Mouse (Mus musculus) embryo, embryonic 10.5 days (tissue): ENCODE measurements at regions not wholly inside any gene's neighbourhood (a gene's known extent, or its start where the extent isn't known, plus 50 kb on each side); places are given as distances from the start of the nearest gene placed in this dataset.
A peak's percentile ranks its signal among the peaks of the same experiment; 100 is the strongest.

Source experiments
- DNase-seq: peaks from one replicate; pipeline ENCODE4 v3.0.0-alpha.2; 2015; ENCODE audit warnings: low spot score

DNA sequence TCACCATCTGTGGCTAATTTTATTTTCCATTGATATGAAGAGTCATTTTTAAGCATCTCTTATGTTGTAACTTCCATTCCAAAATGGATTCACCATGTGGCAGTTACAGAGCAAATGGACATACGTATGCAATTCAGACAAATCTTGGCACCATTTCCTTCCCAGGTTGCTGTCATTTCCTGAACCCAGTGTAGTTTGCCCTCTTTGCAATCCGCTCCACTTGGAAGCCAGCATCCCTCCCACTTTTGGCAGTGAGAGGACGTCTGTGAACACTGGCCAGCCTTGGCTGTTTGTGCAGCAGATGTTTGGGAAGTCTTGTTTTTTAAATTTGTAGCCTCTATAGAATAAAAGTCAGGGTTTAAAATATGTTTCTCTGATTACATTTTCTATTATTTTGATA lies 510.6 kb upstream of the Cdh7 start:
- no peak for DNase-seq

DNA sequence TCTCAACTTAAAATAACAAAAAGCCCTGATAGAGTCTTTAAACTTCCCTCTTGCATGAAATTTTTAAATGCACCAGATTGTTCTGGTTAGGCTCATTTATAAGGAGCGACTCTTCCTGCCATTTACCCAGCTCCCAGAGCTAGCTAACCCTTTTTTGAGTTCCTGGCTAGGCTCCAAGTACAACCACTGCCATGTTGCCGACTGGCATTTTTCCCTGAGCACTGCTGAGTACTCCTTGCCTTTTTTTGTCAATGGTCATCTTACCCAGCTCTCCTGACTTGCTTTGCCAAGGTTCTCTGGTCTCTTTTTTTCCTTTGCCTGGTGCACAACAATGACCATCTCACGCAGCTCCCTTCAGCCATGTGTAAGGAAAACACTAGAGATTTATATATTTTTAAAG lies 500.8 kb upstream of the Cdh7 start:
- DNase-seq = no peak

DNA sequence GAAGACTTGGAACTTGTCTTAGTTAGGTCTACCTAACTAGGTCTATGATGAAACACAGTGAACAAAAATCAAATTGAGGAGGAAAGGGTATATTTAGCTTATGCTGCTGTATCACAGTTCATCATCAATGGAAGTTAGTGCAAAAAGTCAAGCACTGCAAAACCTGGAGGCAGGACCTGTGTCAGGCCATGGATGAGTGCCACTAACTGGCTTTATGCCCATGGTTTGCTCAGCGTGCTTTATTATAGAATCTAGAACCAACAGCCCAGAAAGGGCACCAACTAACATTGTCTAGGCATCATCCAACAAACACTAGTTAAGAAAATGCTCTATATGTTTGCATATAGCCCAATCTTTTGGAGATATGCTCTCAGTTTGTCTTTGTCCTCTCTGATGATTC lies 486.3 kb upstream of the Cdh7 start:
- DNase-seq = no peak

- DNase-seq = no peak
Observed at GRCm38 (mm10) chr1:109512632-109513259, 469.5 kb upstream of the Cdh7 start.

GRCm38 (mm10) chr1:109514375-109514774 lies 467.9 kb upstream of the Cdh7 start:
- peak; percentile 17 for DNase-seq
